Mouse (Mus musculus) liver, embryonic 16.5 days (tissue): ENCODE results near the gene Ccdc81. TPM values are rescaled to one million over a fixed set of nuclear protein-coding genes. Genes with fewer than 3 reads are reported as not detected.

ENCODE experiments used
- ATAC-seq: fragments of 200-750 bp; cut with Nextera tagmentation; 2 replicates; pipeline ENCODE4 v1.8.0; 2017; ENCODE audit warnings: low read depth, mild to moderate bottlenecking, moderate number of reproducible peaks, moderate library complexity
- H3K27ac ChIP-seq: fragments of 300-500 bp; sonication (generic); 2 replicates; pipeline ENCODE4 v1.5.1; 2014; ENCODE audit warnings: mild to moderate bottlenecking, low read length
- H3K27me3 ChIP-seq: fragments of 300-500 bp; sonication (generic); 2 replicates; pipeline ENCODE4 v1.6.1; 2014; ENCODE audit warnings: low read depth, low read length, mixed read lengths; ENCODE audit not compliant: control insufficient read depth, insufficient read depth
- H3K36me3 ChIP-seq: fragments of 300-500 bp; sonication (generic); 2 replicates; pipeline ENCODE4 v1.6.1; 2014; ENCODE audit warnings: mild to moderate bottlenecking; ENCODE audit not compliant: control insufficient read depth, insufficient read depth
- H3K4me1 ChIP-seq: fragments of 300-500 bp; sonication (generic); 2 replicates; pipeline ENCODE4 v1.6.1; 2014; ENCODE audit warnings: low read depth, low read length, mixed read lengths; ENCODE audit not compliant: control insufficient read depth
- H3K4me2 ChIP-seq: fragments of 300-500 bp; sonication (generic); 2 replicates; pipeline ENCODE4 v1.6.1; 2014; ENCODE audit warnings: low read depth, low read length, mixed read lengths
- H3K4me3 ChIP-seq: fragments of 300-500 bp; sonication (generic); 2 replicates; pipeline ENCODE4 v1.5.1; 2014; ENCODE audit warnings: low read depth, mild to moderate bottlenecking, low read length
- H3K9ac ChIP-seq: fragments of 300-500 bp; sonication (generic); 2 replicates; pipeline ENCODE4 v1.6.1; 2014; ENCODE audit warnings: low read depth, low read length
- H3K9me3 ChIP-seq: fragments of 300-500 bp; sonication (generic); replicated peaks from 2 replicates; pipeline ENCODE4 v1.6.1; 2016; ENCODE audit warnings: low read length; ENCODE audit not compliant: control insufficient read depth
- WGBS: fragments of 180-500 bp; shearing (Covaris S2); extraction: QIAGEN DNeasy Blood & Tissue Kit; methylation state at CpG from one replicate; pipeline ENCODE4 v1.1.7; 2014; ENCODE audit not compliant: insufficient replicate concordance; 5-methylcytosine and 5-hydroxymethylcytosine counted together
- polyA plus RNA-seq: library from polyadenylated mRNA; unstranded; fragments of >200 nt; fragmentation: Nextera tagmentation; extraction: Ambion mirVana; gene quantifications from 2 replicates; pipeline ENCODE4 v1.2.1, GENCODE M21; 2015

The Ccdc81 gene
- polyA plus RNA-seq, 1 experiment from 2014 or later: not detected

DNA sequence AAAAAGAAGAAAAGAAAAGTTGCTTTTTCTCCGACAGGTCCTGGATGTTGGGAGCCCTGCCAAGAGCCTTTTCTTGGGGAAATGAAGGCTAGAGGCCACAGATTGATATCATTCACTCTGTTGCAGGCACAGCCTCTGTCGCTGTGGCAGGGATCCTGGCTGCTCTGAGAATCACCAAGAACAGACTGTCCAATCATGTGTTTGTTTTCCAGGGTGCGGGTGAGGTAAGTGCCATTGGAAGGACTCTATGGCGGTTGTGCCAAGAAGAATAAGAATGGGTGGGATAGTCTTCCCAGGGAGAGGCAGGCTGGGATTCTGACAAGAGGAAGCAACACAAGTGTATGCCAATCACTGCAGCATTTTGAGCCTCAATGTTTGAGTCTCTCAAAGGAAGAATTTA, 57.8 kb downstream of the Ccdc81 start:
- Histone ChIP-seq H3K4me1 (no peaks in the 10 kb centered on the region), H3K27ac (no peak overlapping the region), H3K4me3 (no peak overlapping the region), H3K36me3 (no peaks in the 10 kb centered on the region), H3K4me2 (no peak overlapping the region), H3K27me3 (no peaks in the 10 kb centered on the region), H3K9me3 (no peaks in the 10 kb centered on the region), H3K9ac (no peak overlapping the region)
- ATAC-seq: no peak
- WGBS: 58% methylated on average over 4 of the region's 4 CpGs

DNA sequence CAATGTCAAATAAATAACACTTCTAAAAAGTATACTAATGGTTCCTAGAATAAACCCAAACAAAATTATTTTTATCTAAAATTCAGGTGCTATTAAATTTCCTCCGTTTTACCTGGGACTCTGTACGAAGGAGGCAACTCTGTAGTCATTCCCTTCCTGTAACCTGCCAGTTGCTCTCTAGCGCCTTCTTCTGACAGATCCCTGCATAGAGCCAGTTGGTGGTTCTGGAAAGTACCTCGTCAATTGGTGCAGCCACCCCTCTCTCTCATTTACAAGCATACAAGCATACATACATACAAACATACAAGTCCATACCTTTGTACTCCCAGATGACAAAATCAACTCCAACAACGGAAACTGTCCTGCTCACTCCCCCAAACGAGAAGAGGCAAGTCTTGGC, 59.9 kb downstream of the Ccdc81 start:
- no peak overlapping the region for H3K4me2 ChIP-seq
- WGBS: 21% methylated on average over 6 of the region's 6 CpGs
- no peaks in the 10 kb centered on the region for H3K9me3 ChIP-seq

DNA sequence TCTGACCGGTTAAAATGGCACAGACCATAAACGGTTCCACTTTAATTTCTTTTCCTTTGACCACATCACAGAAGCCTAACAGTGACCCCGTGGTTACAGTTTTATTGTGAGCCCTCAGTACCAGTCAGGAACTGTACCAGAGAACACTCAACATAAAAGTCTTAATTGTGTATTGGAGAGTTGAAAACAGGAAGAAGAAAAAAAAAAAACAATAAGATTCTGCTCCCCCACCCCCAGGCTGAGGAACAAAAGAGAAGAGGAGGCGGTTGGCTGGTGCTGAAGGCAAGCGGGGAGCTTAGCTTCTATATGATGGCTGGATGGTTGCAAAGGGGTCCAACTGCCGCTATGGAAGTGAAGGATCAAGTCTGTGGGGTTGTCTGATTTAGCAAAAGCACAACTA, 60.3 kb downstream of the Ccdc81 start:
- no peak overlapping the region for H3K27ac ChIP-seq
- no peak for ATAC-seq
- 25% methylated on average over 6 of the region's 6 CpGs for WGBS

More for the DNA sequence above, 59.9 kb downstream of the Ccdc81 start:
- Histone ChIP-seq H3K36me3 (no peaks in the 10 kb centered on the region), H3K27ac (no peak overlapping the region), H3K27me3 (no peaks in the 10 kb centered on the region), H3K4me1 (no peaks in the 10 kb centered on the region), H3K4me3 (no peak overlapping the region), H3K9ac (no peak overlapping the region)
- no peak for ATAC-seq

DNA sequence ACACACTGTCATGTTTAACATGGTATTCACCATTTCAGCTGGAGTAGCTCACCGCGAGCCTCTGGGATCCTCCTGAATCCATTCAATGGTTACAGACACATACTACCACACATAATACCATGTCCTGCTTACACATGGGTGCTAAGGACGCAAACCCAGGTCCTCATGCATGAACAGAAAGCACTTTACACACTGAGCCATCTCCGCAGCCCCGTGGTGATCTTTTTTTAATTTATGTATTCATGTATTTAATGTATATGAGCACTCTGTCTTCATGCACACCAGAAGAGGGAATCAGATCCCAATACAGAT, 61.1 kb downstream of the Ccdc81 start:
- no peak for ATAC-seq
- no peak overlapping the region for H3K27ac ChIP-seq
- no peaks in the 10 kb centered on the region for H3K27me3 ChIP-seq
- H3K4me1 ChIP-seq: no peaks in the 10 kb centered on the region
- H3K4me2 ChIP-seq: no peak overlapping the region
- no peak overlapping the region for H3K9ac ChIP-seq
- WGBS: 75% methylated on average over 5 of the region's 5 CpGs
- H3K9me3 ChIP-seq: no peaks in the 10 kb centered on the region
- H3K36me3 ChIP-seq: no peaks in the 10 kb centered on the region
- no peak overlapping the region for H3K4me3 ChIP-seq

More for the DNA sequence above, 60.3 kb downstream of the Ccdc81 start:
- no peaks in the 10 kb centered on the region for H3K4me1 ChIP-seq
- H3K4me3 ChIP-seq: no peak overlapping the region
- H3K9me3 ChIP-seq: no peaks in the 10 kb centered on the region
- no peak overlapping the region for H3K9ac ChIP-seq
- H3K36me3 ChIP-seq: no peaks in the 10 kb centered on the region
- no peak overlapping the region for H3K4me2 ChIP-seq
- H3K27me3 ChIP-seq: no peaks in the 10 kb centered on the region

DNA sequence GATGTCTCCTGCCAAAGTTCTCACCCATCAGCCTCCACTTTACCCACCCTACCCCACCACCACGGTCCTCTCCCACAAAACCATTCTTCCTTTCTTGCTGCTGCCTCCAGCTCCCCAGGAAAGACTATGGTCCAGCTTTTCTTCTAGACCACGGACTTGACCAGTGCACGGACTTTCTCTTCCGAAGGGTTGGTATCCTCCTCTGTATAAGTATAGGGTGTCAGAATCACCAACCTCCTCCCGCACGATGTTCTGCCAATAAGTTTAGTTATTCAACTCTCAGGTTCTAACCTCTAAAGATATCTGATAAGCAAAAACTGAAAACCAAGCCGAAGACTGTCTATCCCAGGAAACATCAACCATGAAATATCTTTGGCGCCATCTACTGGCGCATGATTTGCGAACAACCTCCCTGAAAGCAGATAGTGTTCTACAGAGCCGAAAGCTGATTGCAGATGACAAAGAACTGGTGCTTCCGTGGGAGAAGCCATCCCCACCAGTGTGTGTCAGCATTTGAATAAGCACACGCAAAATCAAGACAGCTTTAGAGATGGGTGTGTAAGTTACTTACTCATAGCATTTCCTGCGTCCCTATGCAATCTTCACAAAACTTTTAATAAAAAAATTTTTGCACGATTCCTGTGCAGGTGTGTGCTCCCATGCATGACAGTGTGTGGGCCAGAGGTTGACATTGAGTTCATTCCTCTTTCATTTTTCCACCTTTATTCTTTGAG, 61.6 kb downstream of the Ccdc81 start:
- ATAC-seq: no peak
- Histone ChIP-seq H3K27me3 (no peaks in the 10 kb centered on the region), H3K4me1 (no peaks in the 10 kb centered on the region), H3K9ac (no peak overlapping the region), H3K4me3 (no peak overlapping the region), H3K9me3 (no peaks in the 10 kb centered on the region), H3K27ac (no peak overlapping the region), H3K36me3 (no peaks in the 10 kb centered on the region), H3K4me2 (no peak overlapping the region)
- 25% methylated on average over 15 of the region's 15 CpGs for WGBS

DNA sequence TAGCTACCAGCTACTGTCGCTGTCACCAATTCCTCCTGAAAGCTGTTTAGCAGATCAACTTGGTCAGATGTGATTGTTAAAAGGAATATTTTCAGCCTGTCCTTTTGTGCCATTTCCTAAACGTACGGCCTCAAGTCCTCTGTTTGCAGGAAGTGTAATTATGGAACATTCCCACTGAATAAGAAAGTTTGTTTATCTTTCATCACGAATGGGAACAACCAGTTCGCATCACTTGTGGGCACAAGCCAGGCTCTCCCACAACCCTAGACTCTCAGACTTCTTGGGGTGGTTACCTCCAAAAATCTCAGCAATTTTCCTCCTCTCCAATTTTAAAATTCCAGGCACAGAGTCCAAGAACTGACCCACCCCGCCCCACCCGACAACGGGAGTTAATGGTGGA, 63.7 kb downstream of the Ccdc81 start:
- 63% methylated on average over 8 of the region's 8 CpGs for WGBS

DNA sequence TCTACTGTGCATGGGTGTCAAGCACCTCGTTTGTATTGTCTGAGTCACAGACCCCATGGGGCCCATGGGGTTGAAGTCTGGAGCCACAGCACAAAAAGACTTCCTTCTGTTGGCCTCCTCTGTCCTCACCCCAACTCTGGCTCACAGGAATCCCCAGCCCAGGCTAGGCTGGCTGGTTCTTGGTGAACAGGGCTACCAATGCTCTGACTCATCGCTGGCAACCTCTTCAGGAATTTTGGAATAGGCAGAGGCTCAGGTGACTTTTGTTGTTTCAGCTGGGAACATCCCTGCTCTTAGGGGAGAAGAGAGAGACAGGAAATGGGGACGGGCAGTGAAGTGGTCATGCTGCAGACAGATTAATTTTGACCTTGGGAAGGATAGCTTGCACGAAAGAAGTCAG, 65.6 kb downstream of the Ccdc81 start:
- no peak overlapping the region for H3K4me2 ChIP-seq
- WGBS: 24% methylated on average over 4 of the region's 4 CpGs

More for the DNA sequence above, 63.7 kb downstream of the Ccdc81 start:
- H3K4me2 ChIP-seq: no peak overlapping the region
- H3K9me3 ChIP-seq: no peaks in the 10 kb centered on the region
- no peaks in the 10 kb centered on the region for H3K36me3 ChIP-seq
- no peak overlapping the region for H3K27ac ChIP-seq
- H3K9ac ChIP-seq: no peak overlapping the region
- no peaks in the 10 kb centered on the region for H3K27me3 ChIP-seq
- H3K4me1 ChIP-seq: no peaks in the 10 kb centered on the region
- no peak overlapping the region for H3K4me3 ChIP-seq
- no peak for ATAC-seq

DNA sequence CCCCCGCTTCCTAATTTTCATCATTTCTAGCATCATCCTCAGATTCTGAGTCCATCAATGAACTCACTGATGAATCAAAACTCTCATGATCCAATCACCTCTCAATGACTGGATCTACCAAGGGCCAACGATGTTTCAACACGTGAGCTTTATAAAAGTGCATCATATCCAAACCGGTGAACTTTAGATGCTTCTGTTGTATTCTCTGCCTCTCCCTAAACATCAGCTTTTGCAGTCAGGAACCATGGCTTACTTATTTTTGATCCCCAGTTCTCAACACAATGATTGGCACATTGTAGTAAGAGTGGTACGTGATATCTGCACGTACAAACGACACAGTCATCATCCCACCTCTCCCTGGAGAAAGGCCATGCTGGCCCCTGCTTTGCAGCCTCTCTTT, 66.8 kb downstream of the Ccdc81 start:
- H3K9me3 ChIP-seq: no peaks in the 10 kb centered on the region
- no peak for ATAC-seq
- H3K9ac ChIP-seq: no peak overlapping the region
- H3K4me3 ChIP-seq: no peak overlapping the region
- H3K36me3 ChIP-seq: no peaks in the 10 kb centered on the region
- 75% methylated on average over 7 of the region's 7 CpGs for WGBS
- no peaks in the 10 kb centered on the region for H3K4me1 ChIP-seq
- no peak overlapping the region for H3K4me2 ChIP-seq
- no peaks in the 10 kb centered on the region for H3K27me3 ChIP-seq
- H3K27ac ChIP-seq: no peak overlapping the region

More for the DNA sequence above, 65.6 kb downstream of the Ccdc81 start:
- Histone ChIP-seq H3K27me3 (no peaks in the 10 kb centered on the region), H3K9me3 (no peaks in the 10 kb centered on the region), H3K9ac (no peak overlapping the region), H3K4me1 (no peaks in the 10 kb centered on the region), H3K27ac (no peak overlapping the region), H3K4me3 (no peak overlapping the region), H3K36me3 (no peaks in the 10 kb centered on the region)
- no peak for ATAC-seq

DNA sequence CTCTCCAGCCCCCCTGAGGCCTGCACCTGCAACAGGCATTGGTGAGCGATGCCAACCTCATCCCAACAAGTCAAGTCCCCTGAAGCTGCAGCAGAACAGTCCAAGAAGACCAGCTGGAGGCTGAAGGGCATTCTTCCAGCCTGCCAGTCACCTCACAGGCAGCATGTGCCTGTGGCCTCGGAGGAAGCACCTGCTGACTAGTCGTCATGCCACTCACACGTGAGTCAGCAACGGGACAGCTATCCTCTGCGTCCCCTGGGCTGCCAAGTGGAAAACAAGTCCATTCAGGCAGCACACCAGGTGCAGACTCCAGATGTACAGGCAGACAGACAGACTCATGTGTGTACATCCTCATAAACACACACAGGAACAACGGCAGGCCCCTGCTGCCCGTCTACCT, 67.9 kb downstream of the Ccdc81 start:
- H3K4me3 ChIP-seq: no peak overlapping the region
- H3K27me3 ChIP-seq: no peaks in the 10 kb centered on the region
- H3K27ac ChIP-seq: no peak overlapping the region
- H3K9ac ChIP-seq: no peak overlapping the region
- H3K9me3 ChIP-seq: no peaks in the 10 kb centered on the region
- no peak overlapping the region for H3K4me2 ChIP-seq
- H3K36me3 ChIP-seq: no peaks in the 10 kb centered on the region
- no peaks in the 10 kb centered on the region for H3K4me1 ChIP-seq
- no peak for ATAC-seq
- WGBS: 54% methylated on average over 8 of the region's 8 CpGs
